Mouse (Mus musculus): ENCODE measurements around the gene Srp54c. TPM values are rescaled to one million over a fixed set of nuclear protein-coding genes. Genes with fewer than 3 reads are reported as not detected.
A peak's percentile ranks its signal among the peaks of the same experiment; 100 is the strongest.

The Srp54c gene
- polyA plus RNA-seq, 2 experiments = 55.5 to 77.8 TPM

DNA sequence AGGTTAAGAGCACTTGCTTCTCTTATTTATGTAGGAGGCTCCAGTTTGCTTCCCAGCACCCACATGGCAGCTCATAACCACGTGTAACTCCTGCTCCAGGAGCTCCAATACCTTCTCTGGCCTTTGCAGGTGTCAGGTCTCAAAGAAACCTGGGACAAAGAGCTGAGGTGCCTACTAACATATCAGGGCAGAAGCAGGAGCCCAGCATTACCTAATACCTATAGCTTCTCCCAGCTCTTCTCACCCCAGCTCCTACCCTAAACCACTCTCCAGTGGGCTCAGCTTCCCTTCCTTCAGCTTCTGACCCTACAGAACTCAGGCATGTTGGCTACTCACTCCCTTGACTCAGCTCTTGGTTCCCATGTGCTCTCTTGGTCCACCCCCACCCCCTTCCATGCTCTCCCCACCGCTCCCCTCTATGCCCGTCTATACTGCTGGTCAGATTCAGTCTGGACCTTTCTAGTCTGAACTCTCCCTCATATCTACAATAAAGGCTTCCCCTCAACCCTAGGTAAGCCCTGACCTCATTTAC, 70.9 kb downstream of the Srp54c start:
- peaks cover 26% of the 10 kb centered on the region for H3K36me3 ChIP-seq (ENCODE audit: control insufficient read depth, insufficient read depth, low read length)
- H3K27me3 ChIP-seq (ENCODE audit: control insufficient read depth, insufficient read depth, low read length) = no peaks in the 10 kb centered on the region
- no peak for DNase-seq (ENCODE audit: low spot score)
- 84% methylated on average over 3 of the region's 3 CpGs for WGBS
- H3K9me3 ChIP-seq (ENCODE audit: control insufficient read depth, low read length) = no peaks in the 10 kb centered on the region
- H3K27ac ChIP-seq (replicated peaks; ENCODE audit: low read depth, low read length) = no peak overlapping the region
- H3K4me1 ChIP-seq (ENCODE audit: control insufficient read depth, insufficient read depth, low read length) = peaks cover 19% of the 10 kb centered on the region
- TF ChIP-seq POLR2A (IDR thresholded peaks at IDR 0.05; ENCODE audit: borderline replicate concordance, extremely low read depth, insufficient read depth, insufficient read length) = no peak
- 0 out of 2 replicates have a peak overlapping the region, but pooled peaks have one; percentile 59 for H3K4me3 ChIP-seq (replicated peaks; ENCODE audit: low read length)
- H3K9ac ChIP-seq (ENCODE audit: low read depth, low read length, severe bottlenecking) = no peak overlapping the region
- H3K4me2 ChIP-seq (replicated peaks; ENCODE audit: low read depth, low read length, severe bottlenecking) = peak overlapping the region; percentile 68
- no peak for ATAC-seq (ENCODE audit: low FRiP score, low read depth)

GRCm38 (mm10) chr12:55301472-55302300, 71.7 kb downstream of the Srp54c start:
- peak; percentile 13 for DNase-seq (ENCODE audit: low spot score)

DNA sequence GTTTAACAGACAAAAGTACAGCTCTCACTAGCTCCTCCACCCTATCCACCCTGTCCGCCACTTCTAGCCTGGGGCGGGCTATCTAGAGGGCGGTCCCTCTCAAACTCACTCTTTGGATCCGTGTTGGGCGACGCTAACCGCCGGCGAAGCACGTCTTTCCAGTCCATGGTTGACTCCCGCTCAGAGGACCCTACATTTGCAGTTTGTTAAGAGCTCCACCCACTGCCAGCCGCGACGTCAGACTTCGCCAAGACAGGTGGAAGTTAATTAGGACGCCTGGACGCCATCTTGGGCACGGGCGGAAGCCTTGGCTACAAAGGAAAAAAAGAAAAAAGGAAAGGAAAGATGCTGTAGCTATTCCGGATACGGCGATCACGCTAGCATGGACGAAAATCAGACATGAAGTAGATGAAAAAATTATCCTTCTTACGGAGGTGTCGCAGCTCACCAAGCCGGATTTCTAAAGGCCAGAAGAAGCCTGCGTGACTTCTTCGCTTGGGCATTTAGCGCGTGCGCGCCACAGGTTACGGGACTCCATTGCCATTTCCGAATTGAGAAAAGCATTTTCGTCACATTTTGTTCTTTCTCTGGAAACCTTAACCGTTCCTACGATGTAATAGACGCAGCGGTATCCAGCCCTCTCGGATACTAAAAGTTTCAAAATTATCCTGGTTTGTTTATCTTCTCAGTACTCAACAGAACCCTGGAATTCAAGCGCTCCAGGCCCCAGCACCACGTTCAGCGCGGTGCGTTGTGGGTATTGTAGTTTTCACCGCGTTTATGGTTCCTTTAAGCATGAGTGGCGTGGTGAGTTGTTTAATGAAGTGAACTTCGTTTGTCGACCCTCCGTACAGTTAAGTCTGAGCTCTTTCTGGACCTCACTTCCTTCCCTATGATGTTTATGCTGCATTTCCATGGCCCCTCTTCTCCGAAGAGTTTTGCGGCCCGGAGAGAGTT, 72.8 kb downstream of the Srp54c start, which contains the start of gene Ppp2r3c:
Gene Ppp2r3c (minus strand): TSS at position 514 of the 957 bp plus-strand sequence.
- under 1% methylated on average over 55 of the region's 55 CpGs for WGBS
- Histone ChIP-seq H3K4me2 (replicated peaks; ENCODE audit: low read depth, low read length, severe bottlenecking) (peak within 1 kb of the TSS; percentile 68), H3K4me3 (replicated peaks; ENCODE audit: low read length) (peak within 1 kb of the TSS; percentile 59), H3K36me3 (ENCODE audit: control insufficient read depth, insufficient read depth, low read length) (peaks cover 14% of the 10 kb centered on the region), H3K27ac (replicated peaks; ENCODE audit: low read depth, low read length) (peak within 1 kb of the TSS; percentile 92), H3K4me1 (ENCODE audit: control insufficient read depth, insufficient read depth, low read length) (peaks cover 19% of the 10 kb centered on the region), H3K9ac (ENCODE audit: low read depth, low read length, severe bottlenecking) (peak within 1 kb of the TSS; percentile 73), H3K9me3 (ENCODE audit: control insufficient read depth, low read length) (no peaks in the 10 kb centered on the region), H3K27me3 (ENCODE audit: control insufficient read depth, insufficient read depth, low read length) (no peaks in the 10 kb centered on the region)
- ATAC-seq (ENCODE audit: low FRiP score, low read depth) (peak; percentile 96), DNase-seq (ENCODE audit: low spot score) (peak; percentile 96)
- TF ChIP-seq POLR2A (IDR thresholded peaks at IDR 0.05; ENCODE audit: borderline replicate concordance, extremely low read depth, insufficient read depth, insufficient read length) = peak; percentile 77; the same call in 1 of the 2 replicates

More at GRCm38 (mm10) chr12:55301472-55302300, 71.7 kb downstream of the Srp54c start:
- TF ChIP-seq POLR2A (IDR thresholded peaks at IDR 0.05; ENCODE audit: borderline replicate concordance, extremely low read depth, insufficient read depth, insufficient read length) = no peak
- H3K27ac ChIP-seq (replicated peaks; ENCODE audit: low read depth, low read length) = peak overlapping the region; percentile 92
- H3K9ac ChIP-seq (ENCODE audit: low read depth, low read length, severe bottlenecking) = peak overlapping the region; percentile 73
- no peaks in the 10 kb centered on the region for H3K9me3 ChIP-seq (ENCODE audit: control insufficient read depth, low read length)
- H3K4me3 ChIP-seq (replicated peaks; ENCODE audit: low read length) = peak overlapping the region; percentile 59
- H3K27me3 ChIP-seq (ENCODE audit: control insufficient read depth, insufficient read depth, low read length) = no peaks in the 10 kb centered on the region
- WGBS = 42% methylated on average over 11 of the region's 11 CpGs
- H3K4me2 ChIP-seq (replicated peaks; ENCODE audit: low read depth, low read length, severe bottlenecking) = peak overlapping the region; percentile 68
- no peak for ATAC-seq (ENCODE audit: low FRiP score, low read depth)
- peaks cover 19% of the 10 kb centered on the region for H3K4me1 ChIP-seq (ENCODE audit: control insufficient read depth, insufficient read depth, low read length)
- peaks cover 23% of the 10 kb centered on the region for H3K36me3 ChIP-seq (ENCODE audit: control insufficient read depth, insufficient read depth, low read length)

DNA sequence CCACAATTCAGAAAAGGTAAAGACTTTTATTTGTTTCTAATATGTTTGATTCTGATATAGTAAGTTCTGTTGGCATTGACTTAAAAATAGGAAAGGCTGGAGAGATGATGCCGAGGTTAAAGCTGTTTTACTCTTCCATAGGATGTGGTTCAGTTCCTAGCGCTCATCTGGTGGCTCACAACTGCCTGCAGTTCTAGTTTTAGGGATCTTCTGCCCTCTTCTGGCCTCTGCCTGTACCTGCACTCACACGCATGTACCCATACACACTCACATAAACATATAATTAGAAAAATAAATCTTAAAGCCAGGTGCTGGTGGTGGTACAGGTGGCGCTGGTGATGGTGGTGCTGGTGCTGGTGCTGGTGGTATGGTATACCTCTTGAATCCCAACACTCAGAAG, 76.4 kb downstream of the Srp54c start:
- H3K27me3 ChIP-seq (ENCODE audit: control insufficient read depth, insufficient read depth, low read length) = no peaks in the 10 kb centered on the region
- ATAC-seq (ENCODE audit: low FRiP score, low read depth) = no peak
- no peak for TF ChIP-seq POLR2A (IDR thresholded peaks at IDR 0.05; ENCODE audit: borderline replicate concordance, extremely low read depth, insufficient read depth, insufficient read length)
- H3K4me3 ChIP-seq (replicated peaks; ENCODE audit: low read length) = no peak overlapping the region
- H3K36me3 ChIP-seq (ENCODE audit: control insufficient read depth, insufficient read depth, low read length) = peaks cover 17% of the 10 kb centered on the region
- peaks cover 11% of the 10 kb centered on the region for H3K4me1 ChIP-seq (ENCODE audit: control insufficient read depth, insufficient read depth, low read length)
- WGBS = 89% methylated on average over 4 of the region's 4 CpGs
- no peak overlapping the region for H3K4me2 ChIP-seq (replicated peaks; ENCODE audit: low read depth, low read length, severe bottlenecking)
- no peak for DNase-seq (ENCODE audit: low spot score)
- no peak overlapping the region for H3K27ac ChIP-seq (replicated peaks; ENCODE audit: low read depth, low read length)
- H3K9me3 ChIP-seq (ENCODE audit: control insufficient read depth, low read length) = no peaks in the 10 kb centered on the region
- no peak overlapping the region for H3K9ac ChIP-seq (ENCODE audit: low read depth, low read length, severe bottlenecking)

DNA sequence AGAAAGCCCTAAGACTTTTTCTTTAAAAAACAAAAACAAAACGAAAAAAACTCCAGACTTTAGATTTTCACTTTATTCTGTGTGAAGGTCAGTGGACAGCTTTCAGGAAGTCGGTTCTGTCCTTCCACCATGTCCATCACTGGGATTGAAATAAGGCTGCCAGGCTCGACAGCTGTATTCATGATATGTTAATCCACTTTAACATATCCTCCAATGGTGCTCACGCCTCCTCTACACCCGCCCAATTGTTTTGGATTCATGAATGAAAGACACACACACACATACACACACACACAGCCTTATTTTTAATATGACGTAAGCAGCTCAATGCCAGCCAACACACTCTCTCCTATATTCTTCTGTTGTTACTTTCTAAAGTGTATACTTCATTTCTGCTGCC, 77.6 kb downstream of the Srp54c start:
- H3K4me3 ChIP-seq (replicated peaks; ENCODE audit: low read length) = no peak overlapping the region
- peaks cover 18% of the 10 kb centered on the region for H3K36me3 ChIP-seq (ENCODE audit: control insufficient read depth, insufficient read depth, low read length)
- no peaks in the 10 kb centered on the region for H3K27me3 ChIP-seq (ENCODE audit: control insufficient read depth, insufficient read depth, low read length)
- DNase-seq (ENCODE audit: low spot score) (no peak), ATAC-seq (ENCODE audit: low FRiP score, low read depth) (no peak)
- no peak for TF ChIP-seq POLR2A (IDR thresholded peaks at IDR 0.05; ENCODE audit: borderline replicate concordance, extremely low read depth, insufficient read depth, insufficient read length)
- H3K4me2 ChIP-seq (replicated peaks; ENCODE audit: low read depth, low read length, severe bottlenecking) = no peak overlapping the region
- H3K27ac ChIP-seq (replicated peaks; ENCODE audit: low read depth, low read length) = no peak overlapping the region
- peaks cover 5% of the 10 kb centered on the region for H3K4me1 ChIP-seq (ENCODE audit: control insufficient read depth, insufficient read depth, low read length)
- H3K9me3 ChIP-seq (ENCODE audit: control insufficient read depth, low read length) = no peaks in the 10 kb centered on the region
- no peak overlapping the region for H3K9ac ChIP-seq (ENCODE audit: low read depth, low read length, severe bottlenecking)
- WGBS = 88% methylated on average over 6 of the region's 6 CpGs

Data from limb, embryonic 14.5 days (tissue).